16 mouse cellular contexts compared by ENCODE assay signal in the genomic region with DNA sequence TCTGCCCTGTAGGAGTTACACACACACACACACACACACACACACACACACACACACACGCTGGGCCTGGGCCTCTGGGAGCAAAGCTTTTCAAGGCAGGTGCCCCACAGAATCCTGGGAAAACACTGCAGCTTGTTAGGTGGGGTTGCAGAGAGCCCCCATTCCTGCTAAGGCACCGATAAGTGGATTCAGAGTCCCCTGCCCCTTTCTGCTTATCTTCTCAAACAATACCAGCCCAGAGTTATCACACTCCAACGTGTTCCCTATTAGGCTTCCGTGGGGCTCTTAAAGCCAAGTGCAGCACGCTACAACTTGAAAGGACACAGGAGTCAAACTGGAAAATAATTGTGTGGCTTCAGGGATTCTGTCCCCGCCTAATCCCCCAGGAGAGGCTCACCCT.
DNase-seq lines count a peak whose midpoint lies in the region; ATAC-seq lines count a peak whose summit lies in the region.
"Had no signal": no experiment of that assay in that cellular context is flagged by ENCODE, and none has a peak within 500 bp of the region (broad histone marks: within the 10 kb centered on the region; RNA-seq: fewer than 3 reads in every experiment).

No protein-coding gene starts in this region.

- H3K4me2 ChIP-seq in hindbrain, embryonic 14.5 days (replicated peaks) = no peak overlapping the region
- H3K4me2 ChIP-seq in hindbrain, embryonic 12.5 days (replicated peaks) = no peak overlapping the region
- H3K4me2 ChIP-seq in midbrain, embryonic 15.5 days = no peak overlapping the region
- no peak overlapping the region for H3K4me2 ChIP-seq in kidney, embryonic 14.5 days (replicated peaks; ENCODE audit: low read depth, low read length)
- H3K4me2 ChIP-seq: limb, embryonic 12.5 days had no signal

- 65% methylated on average over 6 of the region's 6 CpGs for WGBS in hindbrain, embryonic 14.5 days
- 65% methylated on average over 6 of the region's 6 CpGs for WGBS in hindbrain, embryonic 12.5 days
- 35% methylated on average over 6 of the region's 6 CpGs for WGBS in midbrain, embryonic 15.5 days
- 79% methylated on average over 6 of the region's 6 CpGs for WGBS in kidney, embryonic 14.5 days

- H3K9me3 ChIP-seq in hindbrain, embryonic 14.5 days (ENCODE audit: control insufficient read depth, low read length) = no peaks in the 10 kb centered on the region
- H3K9me3 ChIP-seq in hindbrain, embryonic 12.5 days (replicated peaks) = no peaks in the 10 kb centered on the region
- no peaks in the 10 kb centered on the region for H3K9me3 ChIP-seq in midbrain, embryonic 15.5 days
- H3K9me3 ChIP-seq in kidney, embryonic 14.5 days (ENCODE audit: control insufficient read depth, low read length) = no peaks in the 10 kb centered on the region

- no peaks in the 10 kb centered on the region for H3K36me3 ChIP-seq in hindbrain, embryonic 14.5 days (replicated peaks; ENCODE audit: control insufficient read depth, insufficient read depth)
- no peaks in the 10 kb centered on the region for H3K36me3 ChIP-seq in hindbrain, embryonic 12.5 days
- no peaks in the 10 kb centered on the region for H3K36me3 ChIP-seq in midbrain, embryonic 15.5 days (replicated peaks)
- no peaks in the 10 kb centered on the region for H3K36me3 ChIP-seq in kidney, embryonic 14.5 days (ENCODE audit: control insufficient read depth, insufficient read depth, low read length)
- H3K36me3 ChIP-seq: limb, embryonic 12.5 days had no signal

- H3K27me3 ChIP-seq in hindbrain, embryonic 14.5 days (ENCODE audit: control insufficient read depth, insufficient read depth, low read length) = no peaks in the 10 kb centered on the region
- no peaks in the 10 kb centered on the region for H3K27me3 ChIP-seq in hindbrain, embryonic 12.5 days
- no peaks in the 10 kb centered on the region for H3K27me3 ChIP-seq in midbrain, embryonic 15.5 days (replicated peaks)
- no peaks in the 10 kb centered on the region for H3K27me3 ChIP-seq in kidney, embryonic 14.5 days (ENCODE audit: control insufficient read depth, insufficient read depth, low read length)

- peaks cover 23% of the 10 kb centered on the region for H3K4me1 ChIP-seq in hindbrain, embryonic 14.5 days (replicated peaks; ENCODE audit: control insufficient read depth, insufficient read depth, low read length)
- peaks cover 27% of the 10 kb centered on the region for H3K4me1 ChIP-seq in hindbrain, embryonic 12.5 days
- peaks cover 22% of the 10 kb centered on the region for H3K4me1 ChIP-seq in midbrain, embryonic 15.5 days
- no peaks in the 10 kb centered on the region for H3K4me1 ChIP-seq in kidney, embryonic 14.5 days (ENCODE audit: control insufficient read depth, insufficient read depth, low read length)

- no peak for DNase-seq in hindbrain, embryonic 14.5 days (ENCODE audit: low spot score)
- peak; percentile 11 for DNase-seq in ZHBTc4 (ENCODE audit: low read depth, low spot score)
- peak; percentile 76 for DNase-seq in liver
- DNase-seq in frontal cortex, postnatal 36 days (ENCODE audit: low spot score in 2 of 2) = no peak
- no peak for DNase-seq in thymus, postnatal 25 days
- DNase-seq: cerebellum, adult 8-10 months; gastrocnemius, postnatal 14 days; heart, postnatal 4 days; kidney, adult 9 months; lung, postnatal 4 days; right cerebral cortex, postnatal 14 days had no signal

- peak overlapping the region; percentile 28; the same call in 1 of the 2 replicates for H3K9ac ChIP-seq in hindbrain, embryonic 14.5 days
- no peak overlapping the region for H3K9ac ChIP-seq in hindbrain, embryonic 12.5 days
- H3K9ac ChIP-seq in midbrain, embryonic 15.5 days = no peak overlapping the region
- H3K9ac ChIP-seq in kidney, embryonic 14.5 days (ENCODE audit: low read depth, low read length) = no peak overlapping the region
- H3K9ac ChIP-seq: limb, embryonic 12.5 days had no signal

- no peak for ATAC-seq in hindbrain, embryonic 14.5 days (ENCODE audit: low FRiP score)
- ATAC-seq in hindbrain, embryonic 12.5 days (ENCODE audit: low FRiP score) = no peak
- no peak for ATAC-seq in midbrain, embryonic 15.5 days (replicated peaks)
- no peak for ATAC-seq in kidney, embryonic 14.5 days (ENCODE audit: low FRiP score, low TSS enrichment)
- ATAC-seq: forebrain, embryonic 14.5 days had no signal

- H3K4me3 ChIP-seq in hindbrain, embryonic 14.5 days (replicated peaks; ENCODE audit: low read length) = no peak overlapping the region
- no peak overlapping the region for H3K4me3 ChIP-seq in hindbrain, embryonic 12.5 days
- no peak overlapping the region for H3K4me3 ChIP-seq in midbrain, embryonic 15.5 days
- no peak overlapping the region for H3K4me3 ChIP-seq in kidney, embryonic 14.5 days (ENCODE audit: low read length)
- H3K4me3 ChIP-seq: limb, embryonic 12.5 days had no signal

- peak overlapping the region; percentile 67; the same call in 1 of the 2 replicates for H3K27ac ChIP-seq in hindbrain, embryonic 14.5 days
- no peak overlapping the region for H3K27ac ChIP-seq in hindbrain, embryonic 12.5 days
- H3K27ac ChIP-seq in midbrain, embryonic 15.5 days = peak overlapping the region; percentile 25; the same call in 1 of the 2 replicates
- no peak overlapping the region for H3K27ac ChIP-seq in kidney, embryonic 14.5 days (ENCODE audit: low read depth, low read length)
- H3K27ac ChIP-seq: limb, embryonic 12.5 days had no signal

Comparison
In these comparisons a context has a peak if more than half of its experiments do, and no peak if none do; other contexts are left out.
1. H3K27ac ChIP-seq: peak in hindbrain, embryonic 14.5 days (single experiment) and midbrain, embryonic 15.5 days (single experiment); none in hindbrain, embryonic 12.5 days (single experiment) and kidney, embryonic 14.5 days (single experiment).
2. DNase-seq: peak in ZHBTc4 (single experiment) and liver (single experiment); none in hindbrain, embryonic 14.5 days (single experiment), frontal cortex, postnatal 36 days (0 of 2) and thymus, postnatal 25 days (single experiment).